Mouse (Mus musculus): ENCODE results near the gene Cyb561d2.
"Not testable (repeated sequence)": the region's sequence is repeated elsewhere in the genome, so short reads cannot be mapped to it uniquely, and the experiment has no call there.

The Cyb561d2 gene

GRCm38 (mm10) chr9:107571534-107572326, 29.7 kb upstream of the Cyb561d2 start:
- DNase-seq: no peak

GRCm38 (mm10) chr9:107570845-107571244, 28.9 kb upstream of the Cyb561d2 start:
- no peak for DNase-seq

- DNase-seq: no peak
Observed at GRCm38 (mm10) chr9:107570016-107570415, 28.0 kb upstream of the Cyb561d2 start.

DNA sequence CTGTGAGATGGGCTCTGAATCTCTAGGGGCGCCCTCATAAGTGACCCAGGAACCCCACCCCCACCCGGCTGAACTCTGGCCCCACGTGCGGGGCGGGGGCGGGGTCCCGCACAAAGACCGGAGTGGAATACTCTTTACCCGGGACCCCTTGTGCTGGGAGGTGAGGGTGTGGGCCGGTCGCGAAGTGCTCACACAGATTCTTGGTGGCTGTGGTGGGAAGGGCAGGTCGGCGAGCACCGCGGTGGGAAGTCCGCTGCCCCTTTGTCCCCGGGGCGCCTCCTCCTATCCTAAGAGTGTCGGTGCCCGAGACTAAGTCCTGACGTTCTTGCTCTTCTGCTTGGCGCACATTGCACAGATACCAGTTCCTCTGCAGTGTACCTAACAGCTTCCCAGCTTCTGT, 27.3 kb upstream of the Cyb561d2 start:
- peak in 1 of 2 experiments; percentile 52 for DNase-seq

DNA sequence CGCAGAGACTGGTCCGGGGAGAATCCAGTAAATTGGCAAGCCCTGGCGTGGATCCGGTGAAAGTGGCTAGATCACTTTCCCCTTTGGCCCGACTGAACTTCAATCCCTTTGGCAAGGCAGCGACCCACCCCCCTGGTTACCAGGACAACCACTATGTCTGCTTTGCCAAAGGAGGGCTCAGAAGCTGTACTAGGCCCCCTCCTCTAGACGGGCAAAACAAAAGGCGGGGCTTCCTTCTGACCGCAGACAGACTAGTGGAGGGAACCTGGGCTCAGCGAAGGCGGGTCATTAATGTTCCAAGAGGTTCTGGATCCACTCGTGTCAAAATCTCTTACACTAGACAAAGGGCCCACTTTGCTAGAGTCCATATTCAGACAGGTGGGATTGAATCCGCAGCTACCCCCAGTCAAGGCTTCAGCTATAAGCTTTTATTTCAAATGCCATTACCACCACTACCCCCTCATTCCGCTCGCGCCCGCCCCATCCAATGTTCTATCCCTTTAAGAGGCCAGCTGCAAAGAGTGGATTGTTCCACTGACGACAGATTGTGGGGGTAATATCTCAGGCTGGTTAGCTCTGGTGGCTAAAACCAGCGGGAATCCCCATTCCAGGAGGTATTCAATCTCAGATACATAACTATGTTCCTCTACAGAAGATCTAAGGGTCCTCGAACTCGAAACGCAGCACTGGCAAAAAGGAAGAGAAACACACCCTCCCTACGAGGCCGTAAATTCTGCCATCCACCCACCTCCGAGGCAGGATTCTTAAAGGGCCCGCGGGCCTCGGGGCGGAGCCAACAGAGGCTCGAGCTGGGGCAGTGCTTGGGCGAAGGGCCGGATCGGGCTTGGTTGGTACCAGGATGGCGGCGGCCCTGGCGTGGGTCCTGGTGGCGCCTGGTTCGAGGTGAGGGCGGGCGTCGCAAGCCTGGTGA, 26.6 kb upstream of the Cyb561d2 start:
- peak; percentile 86 to 88 for DNase-seq

GRCm38 (mm10) chr9:107567702-107568319, 25.8 kb upstream of the Cyb561d2 start, which contains the start of gene Hyal2:
Gene Hyal2, plus strand, starts transcription at chr9:107567945.
- DNase-seq: no peak

DNA sequence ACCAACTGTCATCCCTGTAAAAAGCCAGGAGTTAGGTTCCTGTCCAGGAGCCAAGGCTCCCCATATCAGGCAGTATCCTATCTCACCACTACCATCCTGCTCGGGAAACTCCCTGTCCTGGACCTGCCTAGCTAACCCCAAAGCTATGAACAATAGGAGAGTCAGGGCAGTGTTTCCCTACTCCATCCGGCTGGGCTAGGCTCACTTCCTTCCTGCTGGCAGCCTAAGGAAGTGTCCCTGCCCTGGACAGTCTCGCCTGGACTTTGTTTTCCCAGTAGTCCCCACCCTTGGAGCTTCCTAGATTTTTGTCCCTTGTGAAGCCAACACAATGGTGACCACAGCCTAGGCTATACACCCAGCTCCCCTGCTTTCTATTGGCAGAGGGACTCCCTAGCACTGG, 24.9 kb upstream of the Cyb561d2 start:
- no peak for DNase-seq

- DNase-seq: peak; percentile 89 to 93
Observed at GRCm38 (mm10) chr9:107566041-107566709, 24.2 kb upstream of the Cyb561d2 start.

- DNase-seq: not testable (repeated sequence)
Observed at GRCm38 (mm10) chr9:107565556-107565955, 23.6 kb upstream of the Cyb561d2 start.

GRCm38 (mm10) chr9:107563029-107563581, 21.1 kb upstream of the Cyb561d2 start, which contains the start of gene Tusc2:
Gene Tusc2, plus strand, starts transcription at chr9:107563255.
- peak; percentile 94 to 95 for DNase-seq

DNA sequence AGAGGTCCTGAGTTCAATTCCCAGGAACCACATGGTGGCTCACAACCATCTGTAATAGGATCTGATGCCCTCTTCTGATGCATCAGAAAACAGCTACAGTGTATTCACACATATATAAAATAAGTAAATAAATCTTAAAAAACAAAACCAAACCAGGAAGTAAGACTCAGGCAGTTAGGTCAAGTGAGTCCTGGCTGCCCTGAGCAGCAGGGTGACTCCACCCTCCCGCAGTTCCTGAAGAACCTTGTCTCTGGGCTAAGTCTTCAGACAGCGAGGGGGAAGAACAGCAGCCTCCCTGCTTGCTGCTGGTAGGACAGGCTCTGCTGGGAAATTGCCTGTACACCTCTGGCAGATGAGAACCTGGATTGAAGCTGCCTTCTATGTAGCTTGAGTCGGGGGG, 14.4 kb upstream of the Cyb561d2 start:
- no peak for DNase-seq

- DNase-seq: no peak
Observed at GRCm38 (mm10) chr9:107555701-107556100, 13.7 kb upstream of the Cyb561d2 start.

DNA sequence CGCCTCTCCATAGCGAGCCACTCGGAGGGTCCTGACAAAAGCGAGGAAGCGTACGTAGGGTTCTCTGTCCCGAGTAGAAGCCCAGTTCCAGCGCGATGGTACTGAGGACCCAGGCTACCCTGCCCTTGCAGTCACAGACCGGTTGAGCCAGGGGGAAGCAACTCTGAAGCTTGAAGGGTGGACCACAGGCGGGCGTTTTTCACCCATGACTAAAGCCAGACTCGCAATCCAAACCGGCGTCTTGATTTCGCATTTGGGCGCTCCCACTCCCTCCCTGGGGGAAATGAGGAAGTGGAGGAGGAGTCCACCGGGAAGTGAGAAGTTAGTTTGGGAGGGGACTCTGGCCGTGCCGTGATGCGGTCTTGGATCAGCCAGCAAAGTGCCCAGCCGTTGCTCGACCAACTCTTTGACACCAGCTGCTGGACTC, 13.1 kb upstream of the Cyb561d2 start:
- DNase-seq: no peak

DNA sequence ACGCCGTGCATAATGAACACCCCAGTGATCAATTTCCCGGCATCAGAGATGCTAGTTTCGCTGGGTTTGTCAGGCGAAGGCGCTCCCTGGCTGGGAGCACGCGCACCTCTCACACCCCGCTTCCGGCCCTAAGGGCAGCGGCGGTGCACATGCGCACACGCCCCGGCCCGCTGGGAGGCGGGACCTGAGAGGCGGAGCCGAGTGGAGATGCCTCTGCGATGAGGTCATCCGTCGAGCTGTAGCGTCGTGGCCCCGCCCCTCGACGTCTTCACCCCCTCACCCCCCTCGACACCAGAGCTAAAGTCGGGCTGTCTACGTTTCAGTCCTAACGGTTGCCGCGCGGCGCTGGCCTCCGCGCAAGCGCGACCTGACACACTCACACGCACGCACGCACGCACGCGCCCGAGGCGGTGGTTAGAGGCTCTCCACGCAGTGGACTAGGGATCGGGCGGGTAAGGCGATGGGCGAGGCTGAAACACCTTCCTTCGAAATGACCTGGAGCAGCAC, 12.4 kb upstream of the Cyb561d2 start:
- DNase-seq: peak; percentile 96 to 97

DNA sequence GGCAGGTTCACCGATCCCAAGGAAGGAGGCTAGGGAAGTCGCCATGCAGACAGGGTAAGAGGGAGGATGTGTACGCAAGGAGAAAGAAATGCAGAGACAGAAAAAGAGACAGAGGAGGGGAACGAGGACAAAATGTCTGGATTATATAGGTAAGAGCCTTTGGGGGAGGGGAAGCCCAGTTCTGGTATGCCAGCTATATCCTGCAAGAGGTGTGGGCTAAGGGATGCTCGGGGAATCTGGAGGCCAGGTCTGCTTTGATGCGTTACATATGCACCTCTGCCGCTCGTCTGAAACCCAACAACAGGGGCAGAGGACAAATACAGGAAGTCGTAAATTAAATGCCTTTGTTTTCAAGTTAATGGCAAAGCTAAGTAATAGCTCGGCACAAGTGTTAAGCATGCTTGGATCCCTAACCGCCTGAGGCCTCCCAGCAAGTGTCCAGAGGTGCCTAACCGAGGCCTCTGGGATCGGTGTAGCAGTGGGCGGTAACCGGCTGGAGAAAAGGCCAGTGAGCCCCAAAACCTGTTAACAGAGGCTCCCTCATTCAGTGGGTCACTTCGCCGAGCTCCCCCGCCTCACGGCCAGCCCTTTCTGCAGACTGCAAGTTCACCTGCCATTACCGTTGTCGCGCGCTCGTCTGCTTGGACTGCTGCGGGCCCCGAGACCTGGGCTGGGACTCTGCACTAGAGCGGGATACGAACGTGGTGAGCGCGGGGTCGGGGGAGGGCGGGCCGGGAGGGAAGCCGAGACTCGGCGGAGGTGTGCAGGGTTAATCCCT, 11.7 kb upstream of the Cyb561d2 start:
- DNase-seq: peak in 1 of 2 experiments; percentile 61

DNA sequence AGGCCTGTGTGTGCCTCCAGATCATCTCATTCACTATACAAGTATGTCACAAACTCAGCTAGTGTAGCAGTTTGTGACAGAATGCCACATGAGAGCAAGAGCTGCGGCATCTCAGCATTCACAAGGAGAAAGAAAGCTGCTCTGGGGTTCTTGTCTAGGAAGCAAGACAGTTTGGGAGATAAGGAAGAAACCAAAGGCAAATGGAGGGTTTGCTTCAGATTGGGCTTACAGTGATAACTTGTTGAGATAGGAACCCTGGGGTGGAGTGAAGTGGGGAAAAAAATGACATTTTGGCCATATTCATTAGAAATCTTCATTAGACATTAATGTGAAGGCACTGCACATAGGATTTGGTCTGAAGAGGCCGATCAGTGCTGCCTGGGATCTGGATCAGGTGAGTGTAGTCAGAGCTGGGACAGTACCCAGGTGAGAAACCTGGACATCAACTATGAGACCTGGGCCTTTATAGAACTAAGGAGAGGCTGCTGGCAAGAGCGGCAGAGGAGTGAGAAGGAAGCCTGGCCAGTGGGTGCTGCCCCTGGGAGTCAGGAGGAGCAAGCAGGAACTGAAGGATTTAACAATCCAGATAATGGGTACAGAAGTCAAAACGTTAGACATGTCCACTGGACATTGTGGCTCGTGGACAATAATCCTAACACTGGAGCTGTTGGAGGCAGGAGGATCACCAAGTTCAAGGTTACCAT, 10.8 kb upstream of the Cyb561d2 start:
- DNase-seq: no peak

GRCm38 (mm10) chr9:107551890-107552355, 9.9 kb upstream of the Cyb561d2 start:
- no peak for DNase-seq

GRCm38 (mm10) chr9:107551117-107551889, 9.3 kb upstream of the Cyb561d2 start, which contains the start of gene Rassf1:
Gene Rassf1, plus strand, starts transcription at chr9:107551555.
- DNase-seq: peak in 1 of 2 experiments; percentile 42

DNA sequence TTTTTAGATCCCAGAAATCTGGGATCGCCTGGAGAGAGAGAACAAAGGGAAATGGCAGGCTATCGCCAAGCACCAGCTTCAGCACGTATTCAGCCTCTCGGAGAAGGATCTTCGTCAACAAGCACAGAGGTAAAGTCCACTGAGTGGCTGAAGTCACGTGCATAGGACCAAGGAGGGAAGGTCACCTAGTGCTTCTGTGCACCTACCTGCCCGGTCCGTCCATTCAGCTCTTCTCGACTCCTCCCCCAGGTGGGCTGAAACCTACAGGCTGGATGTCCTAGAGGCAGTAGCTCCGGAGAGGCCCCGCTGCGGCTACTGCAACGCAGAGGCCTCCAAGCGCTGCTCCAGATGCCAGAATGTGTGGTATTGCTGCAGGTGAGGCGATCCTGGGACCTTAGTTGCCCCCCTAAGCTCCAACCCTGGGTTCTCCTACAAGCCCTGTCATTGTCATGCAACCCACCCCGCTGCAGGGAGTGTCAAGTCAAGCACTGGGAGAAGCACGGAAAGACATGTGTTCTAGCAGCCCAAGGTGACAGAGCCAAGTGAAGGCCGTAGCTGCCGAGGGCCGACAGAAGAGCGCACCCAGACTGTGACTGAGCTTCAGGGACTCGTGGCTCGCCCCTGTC, 8.6 kb upstream of the Cyb561d2 start:
- no peak for DNase-seq

Measured in cerebellum, postnatal 14 days (tissue).